Mouse (Mus musculus) intestine, embryonic 16.5 days (tissue): ENCODE measurements around the gene Mipep. TPM values are rescaled to one million over a fixed set of nuclear protein-coding genes. Genes with fewer than 3 reads are reported as not detected.
A peak's percentile ranks its signal among the peaks of the same experiment; 100 is the strongest.

Source experiments
- ATAC-seq: fragments of 200-750 bp; cut with Nextera tagmentation; 2 replicates; pipeline ENCODE4 v1.8.0; 2017; ENCODE audit warnings: moderate TSS enrichment, moderate library complexity
- H3K27ac ChIP-seq: fragments of 300-500 bp; sonication (generic); 2 replicates; pipeline ENCODE4 v1.5.1; 2014; ENCODE audit warnings: mild to moderate bottlenecking, low read length
- H3K27me3 ChIP-seq: fragments of 300-500 bp; sonication (generic); replicated peaks from 2 replicates; pipeline ENCODE4 v1.6.1; 2014; ENCODE audit warnings: low read length, control low read depth, mixed read lengths; ENCODE audit not compliant: control insufficient read depth, insufficient read depth
- H3K36me3 ChIP-seq: fragments of 300-500 bp; sonication (generic); 2 replicates; pipeline ENCODE4 v1.6.1; 2014; ENCODE audit warnings: low read length, control low read depth; ENCODE audit not compliant: control insufficient read depth, insufficient read depth
- H3K4me1 ChIP-seq: fragments of 300-500 bp; sonication (generic); 2 replicates; pipeline ENCODE4 v1.6.1; 2014; ENCODE audit warnings: low read length, control low read depth, mixed read lengths; ENCODE audit not compliant: control insufficient read depth, insufficient read depth
- H3K4me2 ChIP-seq: fragments of 300-500 bp; sonication (generic); 2 replicates; pipeline ENCODE4 v1.6.1; 2014; ENCODE audit warnings: low read depth, low read length, control low read depth
- H3K4me3 ChIP-seq: fragments of 300-500 bp; sonication (generic); 2 replicates; pipeline ENCODE4 v1.5.1; 2014; ENCODE audit warnings: mild to moderate bottlenecking, low read length
- H3K9ac ChIP-seq: fragments of 300-500 bp; sonication (generic); 2 replicates; pipeline ENCODE4 v1.6.1; 2014; ENCODE audit warnings: low read depth, low read length
- H3K9me3 ChIP-seq: fragments of 300-500 bp; sonication (generic); 2 replicates; pipeline ENCODE4 v1.6.1; 2016; ENCODE audit warnings: low read length, control low read depth; ENCODE audit not compliant: control insufficient read depth
- WGBS: fragments of 180-500 bp; shearing (Covaris S2); extraction: QIAGEN DNeasy Blood & Tissue Kit; methylation state at CpG from one replicate; pipeline ENCODE4 v1.1.7; 2014; 5-methylcytosine and 5-hydroxymethylcytosine counted together
- polyA plus RNA-seq: library from polyadenylated mRNA; unstranded; fragments of >200 nt; fragmentation: Nextera tagmentation; extraction: Ambion mirVana; gene quantifications from 2 replicates; pipeline ENCODE4 v1.2.1, GENCODE M21; 2015

Mipep gene
- polyA plus RNA-seq, 1 experiment from 2014 or later: 20.0 TPM

GRCm38 (mm10) chr14:60740507-60740906, 43.9 kb upstream of the Mipep start:
- Histone ChIP-seq H3K4me1 (peaks cover 46% of the 10 kb centered on the region), H3K4me3 (no peak overlapping the region), H3K9me3 (no peaks in the 10 kb centered on the region), H3K27me3 (no peaks in the 10 kb centered on the region), H3K36me3 (no peaks in the 10 kb centered on the region), H3K27ac (peak overlapping the region; percentile 31; the same call in 1 of the 2 replicates), H3K4me2 (no peak overlapping the region), H3K9ac (no peak overlapping the region)
- 69% methylated on average over 5 of the region's 5 CpGs for WGBS
- ATAC-seq: no peak

- 56% methylated on average over 8 of the region's 8 CpGs for WGBS
- Histone ChIP-seq H3K27ac (peak overlapping the region; percentile 40; the same call in 1 of the 2 replicates), H3K27me3 (no peaks in the 10 kb centered on the region)
Measured at GRCm38 (mm10) chr14:60741033-60741432, 43.3 kb upstream of the Mipep start.

DNA sequence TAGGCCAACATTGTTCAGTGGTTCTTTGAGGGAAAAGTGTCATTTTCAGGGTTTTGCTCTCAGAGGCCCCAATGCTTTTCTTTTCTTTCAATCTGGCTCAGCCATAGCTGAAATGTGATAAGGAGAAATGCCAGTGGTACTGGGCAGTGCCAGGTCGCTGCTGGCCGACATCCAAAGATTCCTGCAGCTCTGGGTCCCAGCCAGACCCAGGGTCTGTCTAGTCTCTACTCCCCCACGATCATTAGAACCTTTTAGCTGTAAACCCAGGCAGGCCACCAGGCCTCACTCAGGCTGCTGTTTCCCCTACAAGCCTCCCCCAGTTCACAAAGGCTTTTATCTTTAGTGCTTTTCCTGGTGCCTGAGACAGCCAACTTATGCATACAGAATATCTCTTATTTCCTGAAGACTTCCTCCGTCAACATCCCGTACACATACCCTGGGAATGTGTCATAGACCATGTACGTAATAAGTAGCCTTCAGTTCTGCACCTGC, 42.8 kb upstream of the Mipep start:
- Histone ChIP-seq H3K9ac (no peak overlapping the region), H3K27me3 (no peaks in the 10 kb centered on the region), H3K4me3 (no peak overlapping the region), H3K36me3 (peaks cover 3% of the 10 kb centered on the region; the same call in 1 of the 2 replicates), H3K27ac (peak overlapping the region; percentile 43), H3K9me3 (no peaks in the 10 kb centered on the region), H3K4me1 (peaks cover 41% of the 10 kb centered on the region), H3K4me2 (no peak overlapping the region)
- 51% methylated on average over 6 of the region's 6 CpGs for WGBS
- ATAC-seq: 0 out of 2 replicates have a peak, but pooled peaks have one; percentile 16

More at GRCm38 (mm10) chr14:60741033-60741432, 43.3 kb upstream of the Mipep start:
- peaks cover 46% of the 10 kb centered on the region for H3K4me1 ChIP-seq
- peaks cover 3% of the 10 kb centered on the region; the same call in 1 of the 2 replicates for H3K36me3 ChIP-seq
- H3K9ac ChIP-seq: no peak overlapping the region
- H3K4me2 ChIP-seq: no peak overlapping the region
- H3K4me3 ChIP-seq: no peak overlapping the region
- H3K9me3 ChIP-seq: no peaks in the 10 kb centered on the region
- ATAC-seq: no peak

DNA sequence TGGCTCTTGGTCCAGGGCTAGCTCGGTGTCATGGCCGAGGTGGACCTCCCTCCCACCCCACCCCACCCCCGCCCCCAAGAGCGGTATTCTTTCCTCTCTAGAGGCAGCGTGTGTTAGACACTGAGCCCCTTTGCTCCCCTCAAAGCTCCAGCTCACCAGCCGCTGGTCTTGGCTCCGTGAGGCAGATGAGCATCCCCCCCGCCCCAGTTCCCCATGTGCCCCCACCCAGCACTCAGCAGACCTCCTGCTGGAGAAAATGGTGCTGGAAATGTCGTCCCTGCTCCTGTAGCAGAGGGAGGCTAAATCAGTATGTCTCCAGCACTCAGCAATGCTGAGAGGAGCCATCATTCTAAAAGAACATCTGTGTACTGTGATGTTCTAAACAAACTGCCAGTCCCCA, 40.7 kb upstream of the Mipep start:
- no peak for ATAC-seq
- no peaks in the 10 kb centered on the region for H3K27me3 ChIP-seq
- WGBS: 51% methylated on average over 9 of the region's 9 CpGs
- no peaks in the 10 kb centered on the region for H3K9me3 ChIP-seq
- H3K4me1 ChIP-seq: peaks cover 25% of the 10 kb centered on the region
- no peak overlapping the region for H3K4me3 ChIP-seq
- H3K4me2 ChIP-seq: no peak overlapping the region
- H3K27ac ChIP-seq: no peak overlapping the region
- H3K9ac ChIP-seq: no peak overlapping the region
- peaks cover 3% of the 10 kb centered on the region; the same call in 1 of the 2 replicates for H3K36me3 ChIP-seq

DNA sequence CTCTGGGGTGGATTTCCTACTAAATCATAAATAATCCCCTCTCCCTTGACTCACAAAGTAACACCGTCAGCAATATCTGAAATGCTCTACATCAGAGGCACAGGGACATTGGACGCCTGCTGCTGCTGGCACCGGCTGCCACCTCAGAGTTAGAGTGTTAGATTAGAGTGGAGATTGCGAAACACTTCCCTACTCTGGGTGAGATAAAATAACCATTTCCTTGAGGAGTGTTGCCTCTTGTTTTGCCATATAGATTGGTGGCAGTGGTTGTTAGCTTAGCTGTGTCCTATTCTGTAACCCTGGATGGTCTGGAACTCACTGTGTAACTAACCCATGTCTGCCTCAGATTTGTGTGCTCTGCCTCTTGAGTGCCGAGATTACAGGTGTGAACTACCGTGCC, 39.2 kb upstream of the Mipep start:
- peak; percentile 67 for ATAC-seq
- no peaks in the 10 kb centered on the region for H3K9me3 ChIP-seq
- H3K9ac ChIP-seq: no peak overlapping the region
- H3K4me3 ChIP-seq: no peak overlapping the region
- peaks cover 18% of the 10 kb centered on the region for H3K4me1 ChIP-seq
- no peak overlapping the region for H3K27ac ChIP-seq
- no peaks in the 10 kb centered on the region for H3K27me3 ChIP-seq
- H3K4me2 ChIP-seq: no peak overlapping the region
- WGBS: 61% methylated on average over 6 of the region's 6 CpGs
- H3K36me3 ChIP-seq: peaks cover 3% of the 10 kb centered on the region; the same call in 1 of the 2 replicates

DNA sequence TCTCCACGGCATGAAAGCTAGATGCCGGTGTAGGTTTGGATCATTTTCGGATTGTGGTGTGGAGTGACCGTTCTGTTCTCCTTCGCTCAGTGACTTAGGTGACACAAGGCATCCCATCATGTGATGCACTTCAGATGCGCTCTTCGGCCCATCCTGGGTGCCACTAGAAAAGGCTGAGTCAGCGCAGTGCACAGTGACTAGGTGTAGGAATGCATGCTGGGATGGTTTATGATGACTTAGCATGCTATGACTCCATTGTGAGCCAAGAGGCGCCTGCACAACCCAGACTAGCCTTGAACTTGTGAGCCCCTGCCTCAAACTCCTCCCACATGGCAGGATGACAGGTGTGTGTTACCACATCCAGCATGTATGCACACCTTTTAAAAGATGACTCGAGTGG, 38.2 kb upstream of the Mipep start:
- Histone ChIP-seq H3K9me3 (no peaks in the 10 kb centered on the region), H3K4me1 (peaks cover 12% of the 10 kb centered on the region), H3K27me3 (no peaks in the 10 kb centered on the region), H3K9ac (no peak overlapping the region), H3K4me3 (no peak overlapping the region), H3K27ac (no peak overlapping the region), H3K4me2 (no peak overlapping the region), H3K36me3 (peaks cover 5% of the 10 kb centered on the region; the same call in 1 of the 2 replicates)
- no peak for ATAC-seq
- WGBS: 93% methylated on average over 10 of the region's 10 CpGs

DNA sequence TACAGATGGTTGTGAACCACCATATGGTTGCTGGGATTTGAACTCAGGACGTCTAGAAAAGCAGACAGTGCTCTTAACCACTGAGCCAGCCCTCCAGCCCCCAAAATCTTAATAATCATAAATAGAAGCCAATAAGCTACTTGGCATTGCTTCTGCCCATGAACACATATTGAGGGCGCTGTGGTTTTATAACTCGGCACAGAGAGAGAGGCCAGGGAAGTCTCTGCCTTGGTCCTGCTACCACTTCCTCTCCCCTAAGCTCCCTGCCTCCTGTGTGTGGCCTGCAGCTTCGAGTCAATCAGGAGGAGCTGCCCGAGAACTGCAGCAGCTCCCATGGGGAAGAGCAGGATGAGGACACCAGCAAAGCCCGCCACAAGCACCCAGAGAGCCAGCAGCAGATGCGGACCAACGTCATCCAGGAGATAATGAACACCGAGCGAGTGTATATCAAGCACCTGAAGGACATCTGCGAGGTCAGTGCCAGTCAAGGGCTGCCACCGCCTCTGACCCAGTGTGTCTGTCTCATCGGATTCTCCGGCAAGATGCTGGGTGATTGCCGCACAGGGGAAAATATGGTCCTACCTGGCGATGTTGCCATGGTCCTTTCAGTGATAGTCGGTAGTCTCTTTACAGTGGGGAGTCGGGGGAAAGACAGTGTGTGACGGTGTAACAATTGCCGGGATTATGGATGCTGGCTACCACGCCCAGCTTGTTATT, 37.1 kb upstream of the Mipep start:
- H3K9me3 ChIP-seq: no peaks in the 10 kb centered on the region
- no peaks in the 10 kb centered on the region for H3K27me3 ChIP-seq
- H3K4me1 ChIP-seq: peaks cover 9% of the 10 kb centered on the region
- 89% methylated on average over 21 of the region's 21 CpGs for WGBS
- peaks cover 5% of the 10 kb centered on the region; the same call in 1 of the 2 replicates for H3K36me3 ChIP-seq
- H3K9ac ChIP-seq: no peak overlapping the region
- no peak overlapping the region for H3K27ac ChIP-seq
- H3K4me3 ChIP-seq: no peak overlapping the region
- no peak overlapping the region for H3K4me2 ChIP-seq
- ATAC-seq: no peak

GRCm38 (mm10) chr14:60749880-60750279, 34.5 kb upstream of the Mipep start:
- WGBS: 74% methylated on average over 12 of the region's 12 CpGs
- Histone ChIP-seq H3K9me3 (no peaks in the 10 kb centered on the region), H3K4me3 (no peak overlapping the region), H3K27ac (no peak overlapping the region), H3K36me3 (peaks cover 5% of the 10 kb centered on the region; the same call in 1 of the 2 replicates), H3K4me2 (no peak overlapping the region), H3K9ac (no peak overlapping the region), H3K4me1 (peaks cover 6% of the 10 kb centered on the region), H3K27me3 (no peaks in the 10 kb centered on the region)
- no peak for ATAC-seq

GRCm38 (mm10) chr14:60751581-60751980, 32.8 kb upstream of the Mipep start:
- Histone ChIP-seq H3K4me3 (no peak overlapping the region), H3K27ac (no peak overlapping the region)

More at GRCm38 (mm10) chr14:60751581-60751980, 32.8 kb upstream of the Mipep start:
- no peak for ATAC-seq
- no peaks in the 10 kb centered on the region for H3K4me1 ChIP-seq
- H3K9me3 ChIP-seq: no peaks in the 10 kb centered on the region
- H3K9ac ChIP-seq: no peak overlapping the region
- peaks cover 3% of the 10 kb centered on the region; the same call in 1 of the 2 replicates for H3K36me3 ChIP-seq
- H3K4me2 ChIP-seq: no peak overlapping the region
- WGBS: 91% methylated on average over 16 of the region's 16 CpGs
- no peaks in the 10 kb centered on the region for H3K27me3 ChIP-seq
